Mouse (Mus musculus) heart, adult 9 months (tissue): Measurements from ENCODE around the gene Slco1c1.

Experiments used
- DNase-seq, 2 experiments: peaks; one replicate each; pipeline ENCODE4 v3.0.0; 2022; ENCODE audit warnings: low spot score in 2 of 2

Gene Slco1c1

DNA sequence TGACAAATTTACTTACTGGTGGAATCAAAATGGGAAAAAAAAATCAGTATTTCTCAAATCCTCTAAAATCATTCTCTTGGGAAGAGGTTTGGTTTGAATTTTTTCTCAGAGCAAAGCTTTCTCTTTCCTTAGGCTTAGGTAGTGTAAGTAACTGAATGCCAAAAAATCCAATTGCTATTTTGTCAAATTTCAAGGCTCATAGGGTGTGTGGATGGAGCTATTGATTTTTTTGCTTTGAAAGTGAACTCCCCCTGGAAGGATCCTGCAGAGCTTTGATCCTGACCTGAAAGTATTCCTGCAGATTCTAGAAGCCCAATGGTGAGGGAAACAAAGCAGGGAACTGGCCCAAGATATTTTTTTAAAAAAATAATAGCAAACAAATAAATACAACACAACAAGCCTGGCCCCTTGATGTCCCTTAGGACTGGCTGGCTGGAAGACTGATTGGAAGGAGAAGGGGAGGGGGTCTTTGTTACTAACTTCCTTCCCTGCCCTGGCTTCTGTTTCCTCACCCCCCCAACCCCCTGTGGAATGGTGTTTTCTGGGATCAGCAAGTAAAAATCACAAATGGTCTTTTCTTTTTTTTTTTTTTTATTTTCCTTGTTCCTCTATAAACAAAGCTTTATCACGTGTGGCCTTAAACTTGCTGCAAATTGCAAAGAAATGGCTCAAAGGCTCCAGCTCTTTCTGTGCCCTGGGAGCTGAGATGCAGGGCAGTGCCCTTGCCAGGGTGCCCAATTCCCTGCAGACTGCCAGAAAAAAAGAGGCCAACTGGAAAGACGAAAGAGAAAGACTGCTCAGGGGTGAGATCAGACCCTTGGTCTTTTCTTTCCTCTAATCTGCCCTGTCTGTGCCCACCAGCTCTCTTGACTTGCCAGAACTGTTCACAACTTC is at the start of gene Slco1c1:
Slco1c1 (plus strand) TSS at position 622 of the 894 bp plus-strand sequence.
- no peak for DNase-seq

DNA sequence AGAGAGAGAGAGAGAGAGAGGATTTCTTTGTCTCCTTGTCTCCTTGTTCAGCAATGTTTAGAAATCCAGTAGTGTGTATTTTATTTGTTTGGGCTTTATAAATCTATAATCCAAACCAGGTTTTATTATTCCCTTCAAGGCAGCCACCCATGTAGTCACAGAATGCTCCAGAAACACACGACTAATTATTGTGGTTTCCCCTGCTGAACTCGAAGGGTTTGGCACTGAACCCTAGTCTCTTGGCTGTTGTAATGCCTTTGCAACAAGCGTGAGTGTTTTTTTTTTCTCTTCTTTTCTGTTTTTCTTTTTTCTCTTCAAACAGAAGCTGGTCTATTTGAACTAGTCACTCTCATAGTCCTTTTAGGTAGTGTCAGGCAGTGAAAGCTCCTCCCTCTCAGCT is 49.5 kb upstream of the Slco1c1 start:
- no peak for DNase-seq

DNA sequence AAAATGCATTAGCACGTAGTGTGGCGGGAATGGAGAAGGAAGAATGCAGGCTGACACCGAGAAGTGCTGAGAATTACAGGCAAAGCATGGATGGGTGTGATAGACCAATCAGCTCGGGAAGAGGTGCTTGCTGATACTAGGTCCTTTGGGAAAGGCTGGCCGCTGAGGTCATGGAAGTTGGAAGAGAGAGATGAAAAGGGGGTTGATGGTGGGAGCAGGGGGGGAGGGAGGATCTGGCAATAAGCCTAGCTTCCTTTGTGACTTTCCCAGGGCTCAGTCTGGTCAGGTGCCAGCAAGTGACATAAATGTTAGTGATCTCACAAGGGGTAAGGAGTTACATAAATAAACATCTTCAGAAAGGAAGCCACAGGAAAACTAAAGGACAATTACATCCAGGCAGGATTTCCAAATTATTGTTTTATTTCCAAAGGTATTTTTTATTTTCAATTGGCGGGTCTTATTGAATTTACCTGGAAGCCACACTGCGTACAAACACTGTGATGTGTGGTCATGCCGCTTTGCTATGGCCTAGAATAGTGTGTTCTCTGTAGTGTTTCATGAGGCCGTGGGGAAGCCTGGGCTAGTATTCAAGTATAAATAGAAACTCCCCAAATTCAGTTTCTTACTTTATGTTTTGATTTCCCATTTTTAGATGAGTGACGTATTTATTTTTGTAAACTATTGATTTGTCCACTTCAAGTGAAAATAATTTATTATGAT is 38.7 kb upstream of the Slco1c1 start:
- DNase-seq, result peak; percentile 41 to 53

DNA sequence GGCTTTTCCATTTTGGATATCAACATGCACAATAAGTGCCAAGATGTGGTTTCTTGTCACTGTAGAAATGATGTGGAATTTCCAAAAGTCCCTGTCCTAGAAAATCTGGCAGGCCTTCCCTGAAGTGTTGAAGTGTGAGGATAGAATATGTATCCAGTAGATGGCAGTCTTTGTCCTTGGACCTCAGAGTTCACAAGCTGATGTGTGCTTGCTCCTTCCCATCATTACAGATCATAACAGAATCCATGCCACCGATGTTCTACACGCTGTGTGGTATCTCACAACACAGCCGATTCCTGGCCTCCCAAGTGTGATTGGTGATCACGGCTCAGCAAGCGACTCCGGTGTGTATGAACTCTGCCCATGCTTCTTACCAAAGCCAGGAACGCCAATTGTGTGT is 36.9 kb upstream of the Slco1c1 start:
- peak; percentile 6 to 10 for DNase-seq

DNA sequence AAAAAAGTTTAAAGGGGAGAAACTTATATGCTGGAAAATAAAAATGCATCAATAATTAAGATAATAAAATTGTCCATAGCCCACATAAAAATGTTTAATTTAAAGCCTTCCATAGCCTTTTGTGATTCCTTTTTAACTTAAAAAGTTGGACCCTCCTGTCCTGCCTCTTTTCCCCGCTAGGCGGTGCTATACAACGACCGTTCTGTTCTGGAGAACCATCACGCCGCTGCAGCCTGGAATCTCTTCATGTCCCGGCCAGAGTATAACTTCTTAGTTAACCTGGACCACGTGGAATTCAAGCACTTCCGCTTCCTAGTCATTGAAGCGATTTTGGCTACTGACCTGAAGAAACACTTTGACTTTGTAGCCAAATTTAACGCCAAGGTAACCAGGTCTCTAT is 35.5 kb upstream of the Slco1c1 start:
- peak in 1 of 2 experiments; percentile 11 for DNase-seq

- DNase-seq, result no peak
Measured at GRCm38 (mm10) chr6:141494909-141495308, 29.3 kb upstream of the Slco1c1 start.

DNA sequence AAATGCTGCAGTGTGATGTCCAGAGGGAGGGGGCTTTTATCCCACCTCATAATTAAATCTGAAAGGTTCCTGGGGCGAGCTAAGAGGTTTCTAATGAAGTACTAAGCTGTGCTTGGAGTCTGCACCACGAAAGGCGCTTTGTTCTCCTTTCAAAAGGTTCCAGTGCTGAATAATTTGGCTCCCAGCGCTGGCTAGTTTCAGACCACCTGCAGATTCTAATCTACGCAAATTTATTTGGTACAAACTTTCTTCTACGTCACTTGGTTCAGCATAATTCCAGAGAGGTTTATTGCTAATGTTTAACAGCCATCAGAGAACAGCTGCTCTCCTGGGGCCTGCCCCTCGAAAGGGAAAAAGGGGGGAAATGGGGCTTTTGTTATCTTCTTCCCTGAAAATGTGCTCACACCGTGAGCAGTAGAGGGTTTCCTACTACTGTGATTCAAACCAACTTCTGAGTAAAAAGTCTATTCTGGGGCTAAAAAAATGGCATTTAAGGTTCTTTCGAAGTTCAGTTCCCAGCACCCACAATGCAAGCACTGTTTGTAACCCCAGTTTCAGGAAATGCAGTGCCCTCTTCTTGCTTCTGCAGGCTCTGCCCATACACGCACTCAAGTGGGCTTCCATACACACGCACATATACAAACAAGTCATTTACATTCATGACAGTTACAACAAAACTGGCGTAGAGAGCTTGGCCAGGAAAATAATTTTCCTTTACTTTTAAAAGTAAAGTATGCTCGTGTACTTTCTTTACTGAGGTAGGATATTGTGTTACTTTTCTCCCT is 28.3 kb upstream of the Slco1c1 start:
- DNase-seq, result no peak

DNA sequence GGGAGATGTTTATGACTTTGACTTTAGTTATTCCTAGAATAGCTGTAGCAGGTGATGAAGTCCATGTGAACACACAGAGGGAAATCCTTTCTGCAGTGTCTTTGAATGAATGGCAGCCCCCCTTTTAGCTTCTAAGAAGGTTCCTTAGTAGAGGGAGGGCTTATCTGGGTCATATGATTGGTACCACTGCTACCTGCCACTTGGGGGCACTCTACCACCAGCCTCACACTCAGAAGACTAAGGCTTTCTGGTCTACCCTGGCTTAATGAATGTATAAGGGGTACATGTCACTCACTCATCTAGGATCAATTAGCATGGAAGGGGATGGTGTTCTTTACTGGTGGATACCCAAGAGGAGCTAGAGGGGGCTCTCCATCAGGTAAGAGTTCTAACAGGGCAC is 24.7 kb upstream of the Slco1c1 start:
- no peak for DNase-seq

DNA sequence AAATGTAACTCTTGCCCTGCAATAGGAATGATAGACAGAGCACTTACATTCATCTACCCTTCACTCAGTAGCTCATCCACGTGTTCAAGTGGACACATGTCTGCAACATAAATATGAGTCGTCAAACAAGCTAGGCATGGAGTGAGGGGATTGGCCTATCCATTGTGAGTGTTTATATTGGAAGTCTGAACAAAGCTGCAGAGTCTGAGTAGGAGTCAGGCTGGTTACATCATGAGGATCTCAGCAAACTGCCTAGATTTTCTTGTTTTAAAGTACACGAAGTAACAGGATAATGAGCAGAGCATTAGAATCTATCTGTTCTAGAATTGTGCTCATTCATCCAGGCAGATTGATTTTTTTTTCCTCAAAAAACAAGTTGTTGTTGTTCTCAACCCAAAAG is 23.0 kb upstream of the Slco1c1 start:
- DNase-seq, result no peak

- no peak for DNase-seq
Measured at GRCm38 (mm10) chr6:141522541-141522940, 1.6 kb upstream of the Slco1c1 start.

DNA sequence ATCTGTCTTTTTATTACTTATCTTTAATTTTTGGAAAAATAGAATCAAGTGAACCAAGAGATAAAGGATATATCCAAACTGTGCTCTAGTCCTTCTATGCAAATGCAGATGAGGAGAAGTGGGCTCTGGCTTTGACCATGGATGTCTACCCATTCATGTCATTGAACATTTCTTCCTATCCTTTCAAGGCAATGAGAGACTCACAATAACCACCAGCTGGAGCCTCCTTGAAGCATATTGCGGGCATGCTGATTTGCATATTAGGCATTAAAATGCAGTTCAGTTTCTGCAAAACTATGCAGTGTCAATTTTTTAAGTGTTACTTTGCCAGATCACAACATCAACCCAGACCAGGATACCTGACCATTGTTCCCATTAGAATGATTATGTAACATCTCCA is 1.6 kb downstream of the Slco1c1 start:
- no peak for DNase-seq

- no peak for DNase-seq
Measured at GRCm38 (mm10) chr6:141530865-141531264, 6.7 kb downstream of the Slco1c1 start.

- no peak for DNase-seq
Measured at GRCm38 (mm10) chr6:141537298-141537697, 13.1 kb downstream of the Slco1c1 start.

DNA sequence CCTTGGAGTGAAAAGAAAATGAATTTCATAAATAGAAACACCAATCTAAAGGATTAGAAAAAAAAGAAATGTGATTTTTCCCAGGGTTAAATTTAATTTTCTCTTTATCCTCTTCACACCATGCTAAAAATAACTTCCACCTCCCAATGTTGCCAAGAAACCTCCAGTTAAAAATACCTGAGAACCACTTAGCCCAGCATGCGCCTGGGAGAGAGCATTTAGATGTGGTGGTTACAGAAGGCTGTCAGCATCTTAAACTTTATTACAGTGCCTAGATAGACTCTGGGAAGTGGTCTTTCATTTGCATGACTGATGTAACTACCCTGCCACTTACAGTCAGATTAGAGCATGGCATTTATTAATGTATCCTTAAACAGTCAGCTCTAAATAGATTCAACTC is 17.0 kb downstream of the Slco1c1 start:
- peak; percentile 21 to 29 for DNase-seq

- no peak for DNase-seq
Measured at GRCm38 (mm10) chr6:141543344-141543743, 19.2 kb downstream of the Slco1c1 start.

- DNase-seq, result no peak
Measured at GRCm38 (mm10) chr6:141558118-141558517, 34.0 kb downstream of the Slco1c1 start.

DNA sequence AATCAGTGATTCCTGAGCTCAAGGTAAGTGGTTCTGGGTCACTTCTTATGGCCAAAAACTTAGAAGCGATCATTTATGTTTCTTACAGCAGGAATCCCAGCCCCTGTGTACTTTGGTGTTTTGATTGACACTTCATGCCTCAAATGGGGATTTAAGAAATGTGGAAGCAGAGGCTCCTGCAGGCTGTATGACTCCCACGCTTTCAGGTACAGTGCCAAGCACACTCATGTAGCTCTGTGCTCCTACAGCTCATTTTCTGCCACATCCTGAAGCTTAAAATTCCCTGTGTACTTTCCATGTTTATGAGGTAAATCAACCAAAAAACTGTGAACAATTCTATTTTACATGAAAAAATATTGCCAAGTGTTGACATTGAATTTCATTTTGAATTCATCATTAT is 43.2 kb downstream of the Slco1c1 start:
- no peak for DNase-seq

GRCm38 (mm10) chr6:141567852-141568558 is 43.8 kb downstream of the Slco1c1 start:
- DNase-seq, result peak in 1 of 2 experiments; percentile 19

DNA sequence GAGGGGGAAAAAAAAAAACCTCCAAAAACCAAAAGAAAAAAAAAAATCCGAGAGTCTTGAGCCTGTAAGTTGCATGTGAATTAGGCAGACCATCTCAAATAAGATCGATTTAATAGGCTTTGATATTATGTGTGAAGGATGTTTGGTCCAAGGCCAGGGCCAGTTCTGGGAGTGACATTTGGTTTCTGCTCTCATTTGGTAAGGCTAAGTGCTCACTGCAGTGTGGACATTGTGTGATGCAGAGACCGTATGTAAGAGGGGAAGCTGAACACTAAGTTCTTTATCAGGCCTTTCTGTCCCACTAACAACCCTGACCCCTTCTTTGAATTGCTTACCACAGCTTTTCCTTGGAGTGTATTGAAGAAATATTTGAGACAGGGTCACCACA is 44.4 kb downstream of the Slco1c1 start:
- no peak for DNase-seq

GRCm38 (mm10) chr6:141576646-141577200 is 52.6 kb downstream of the Slco1c1 start:
- no peak for DNase-seq

- no peak for DNase-seq
Measured at GRCm38 (mm10) chr6:141584791-141585403, 60.7 kb downstream of the Slco1c1 start.
